Comparison of ENCODE assay signal across 9 mouse cellular contexts in the genomic region with DNA sequence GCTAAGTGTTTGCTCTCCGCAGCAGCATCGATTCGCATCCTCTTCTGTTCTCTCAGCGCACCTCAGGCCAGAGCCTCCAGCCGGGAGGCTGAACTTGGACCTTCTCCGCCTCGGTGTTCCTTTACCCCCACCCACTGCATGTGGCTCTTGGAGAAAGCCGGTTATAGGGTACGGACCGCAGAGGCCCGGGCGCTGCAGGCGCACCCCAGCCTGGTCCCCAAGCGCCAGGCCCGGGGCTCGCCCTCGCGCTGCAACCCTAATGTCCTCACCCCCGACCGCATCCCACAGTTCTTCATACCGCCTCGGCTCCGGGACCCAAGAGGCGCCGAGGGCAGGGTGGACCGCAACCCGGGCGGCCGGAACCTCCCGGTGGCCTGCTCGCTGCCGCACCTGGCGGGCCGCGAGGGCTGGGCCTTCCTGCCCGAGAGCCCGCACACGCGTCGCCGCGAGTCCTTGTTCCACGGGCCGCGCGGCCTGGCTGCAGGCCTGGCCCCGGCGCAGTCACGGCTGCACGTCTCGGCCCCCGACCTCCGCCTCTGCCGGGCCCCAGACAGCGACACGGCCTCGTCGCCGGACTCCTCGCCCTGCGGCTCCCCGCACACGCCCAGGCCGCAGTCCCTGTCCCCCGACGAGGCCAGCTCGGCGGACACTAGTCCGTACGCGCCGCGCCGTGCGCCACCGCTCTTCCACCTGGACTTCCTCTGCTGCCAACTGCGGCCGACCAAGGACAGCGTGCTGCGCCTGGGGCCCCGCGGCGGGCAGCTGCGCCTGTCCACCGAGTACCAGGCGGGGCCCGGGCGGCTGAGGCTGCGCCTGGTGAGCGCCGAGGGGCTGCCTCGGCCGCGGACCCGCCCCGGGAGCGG. TPM values are rescaled to one million over a fixed set of nuclear protein-coding genes. Genes with fewer than 3 reads are reported as not detected.
A peak's percentile ranks its signal among the peaks of the same experiment; 100 is the strongest.
DNase-seq lines count a peak whose midpoint lies in the region; ATAC-seq and TF ChIP-seq lines count a peak whose summit lies in the region.
"Had no signal": no experiment of that assay in that cellular context is flagged by ENCODE, and none has a peak within 500 bp of the region (broad histone marks: within the 10 kb centered on the region; RNA-seq: fewer than 3 reads in every experiment).

No protein-coding gene starts in this region.

- peak overlapping the region; percentile 44 for H3K4me3 ChIP-seq in cerebellum, adult 2 months (replicated peaks; ENCODE audit: insufficient read depth, low read depth, low read length)
- H3K4me3 ChIP-seq in forebrain, postnatal 0 days (ENCODE audit: low read depth, low read length) = peak overlapping the region; percentile 48
- peak overlapping the region; percentile 57 for H3K4me3 ChIP-seq in hindbrain, embryonic 15.5 days
- H3K4me3 ChIP-seq in liver, embryonic 12.5 days = peak overlapping the region; percentile 46
- H3K4me3 ChIP-seq in neural tube, embryonic 14.5 days (ENCODE audit: low read depth, low read length) = peak overlapping the region; percentile 50

- no peaks in the 10 kb centered on the region for H3K36me3 ChIP-seq in forebrain, postnatal 0 days (ENCODE audit: insufficient read depth)
- H3K36me3 ChIP-seq in hindbrain, embryonic 15.5 days = no peaks in the 10 kb centered on the region
- no peaks in the 10 kb centered on the region for H3K36me3 ChIP-seq in liver, embryonic 12.5 days
- H3K36me3 ChIP-seq in neural tube, embryonic 14.5 days (ENCODE audit: control insufficient read depth, insufficient read depth, low read length) = no peaks in the 10 kb centered on the region

- ATAC-seq in forebrain, postnatal 0 days = peak; percentile 68
- ATAC-seq in hindbrain, embryonic 15.5 days (ENCODE audit: low FRiP score, low read depth) = peak; percentile 59
- no peak for ATAC-seq in liver, embryonic 12.5 days
- ATAC-seq in neural tube, embryonic 14.5 days (ENCODE audit: low read depth) = peak; percentile 77
- no peak for ATAC-seq in activated CD4-positive, CD25-positive, alpha-beta regulatory T cell, adult 4 months

- H3K9ac ChIP-seq in forebrain, postnatal 0 days = peak overlapping the region; percentile 78
- peak overlapping the region; percentile 75 for H3K9ac ChIP-seq in hindbrain, embryonic 15.5 days
- H3K9ac ChIP-seq in liver, embryonic 12.5 days = peak overlapping the region; percentile 37
- H3K9ac ChIP-seq in neural tube, embryonic 14.5 days (replicated peaks; ENCODE audit: low read depth, low read length) = peak overlapping the region; percentile 84

- H3K27me3 ChIP-seq in cerebellum, adult 2 months (ENCODE audit: control insufficient read depth, insufficient read depth, low read length) = no peaks in the 10 kb centered on the region
- H3K27me3 ChIP-seq in forebrain, postnatal 0 days (ENCODE audit: insufficient read depth, low read length) = no peaks in the 10 kb centered on the region
- peaks cover 2% of the 10 kb centered on the region for H3K27me3 ChIP-seq in hindbrain, embryonic 15.5 days
- peaks cover 74% of the 10 kb centered on the region for H3K27me3 ChIP-seq in liver, embryonic 12.5 days (replicated peaks)
- no peaks in the 10 kb centered on the region for H3K27me3 ChIP-seq in neural tube, embryonic 14.5 days (ENCODE audit: control insufficient read depth, insufficient read depth, low read length)
- H3K27me3 ChIP-seq: CH12.LX had no signal

- TF ChIP-seq POLR2A in cerebellum, adult 2 months (IDR thresholded peaks at IDR 0.05; ENCODE audit: borderline replicate concordance, insufficient read depth, low read length) = peak; percentile 37; the same call in 1 of the 2 replicates

- no peaks in the 10 kb centered on the region for H3K9me3 ChIP-seq in forebrain, postnatal 0 days (ENCODE audit: low read length)
- H3K9me3 ChIP-seq in hindbrain, embryonic 15.5 days = no peaks in the 10 kb centered on the region
- H3K9me3 ChIP-seq in liver, embryonic 12.5 days (replicated peaks) = no peaks in the 10 kb centered on the region
- H3K9me3 ChIP-seq in neural tube, embryonic 14.5 days (ENCODE audit: control insufficient read depth, low read length) = no peaks in the 10 kb centered on the region

- no peak for TF ChIP-seq CTCF in cerebellum, adult 2 months (IDR thresholded peaks at IDR 0.05; ENCODE audit: borderline replicate concordance, insufficient read depth, low read depth, low read length)
- no peak for TF ChIP-seq CTCF in forebrain, postnatal 0 days (IDR thresholded peaks at IDR 0.05; ENCODE audit: low read depth)

- peak overlapping the region; percentile 72 for H3K4me2 ChIP-seq in forebrain, postnatal 0 days (ENCODE audit: low read depth)
- peak overlapping the region; percentile 94 for H3K4me2 ChIP-seq in hindbrain, embryonic 15.5 days
- H3K4me2 ChIP-seq in liver, embryonic 12.5 days = peak overlapping the region; percentile 67
- H3K4me2 ChIP-seq in neural tube, embryonic 14.5 days (ENCODE audit: low read depth, low read length) = peak overlapping the region; percentile 86

- no peaks in the 10 kb centered on the region for H3K4me1 ChIP-seq in cerebellum, adult 2 months (ENCODE audit: control insufficient read depth, insufficient read depth, low read length)
- H3K4me1 ChIP-seq in forebrain, postnatal 0 days (ENCODE audit: insufficient read depth) = no peaks in the 10 kb centered on the region
- peaks cover 13% of the 10 kb centered on the region for H3K4me1 ChIP-seq in hindbrain, embryonic 15.5 days (replicated peaks)
- H3K4me1 ChIP-seq in liver, embryonic 12.5 days = 0 out of 2 replicates have a peak, but pooled peaks cover 6% of the 10 kb centered on the region
- H3K4me1 ChIP-seq in neural tube, embryonic 14.5 days (ENCODE audit: control insufficient read depth, insufficient read depth, low read length) = no peaks in the 10 kb centered on the region

- H3K27ac ChIP-seq in cerebellum, adult 2 months (ENCODE audit: insufficient read depth, low read length) = peak overlapping the region; percentile 44; the same call in 1 of the 2 replicates
- H3K27ac ChIP-seq in forebrain, postnatal 0 days (ENCODE audit: low read depth, low read length) = peak overlapping the region; percentile 35; the same call in 1 of the 2 replicates
- peak overlapping the region; percentile 43 for H3K27ac ChIP-seq in hindbrain, embryonic 15.5 days (replicated peaks)
- no peak overlapping the region for H3K27ac ChIP-seq in liver, embryonic 12.5 days
- peak overlapping the region; percentile 60; the same call in 1 of the 2 replicates for H3K27ac ChIP-seq in neural tube, embryonic 14.5 days (ENCODE audit: low read depth, low read length)

- 9% methylated on average over 93 of the region's 97 CpGs for WGBS in cerebellum, adult 2 months
- 7% methylated on average over 97 of the region's 97 CpGs for WGBS in forebrain, postnatal 0 days
- 5% methylated on average over 97 of the region's 97 CpGs for WGBS in hindbrain, embryonic 15.5 days
- 5% methylated on average over 94 of the region's 97 CpGs for WGBS in liver, embryonic 12.5 days (ENCODE audit: insufficient replicate concordance)
- WGBS in neural tube, embryonic 14.5 days = 6% methylated on average over 81 of the region's 97 CpGs

- DNase-seq in layer of hippocampus, postnatal 25 days (ENCODE audit: extremely low spot score in 1 of 2, low spot score in 1 of 2) = peak; percentile 24 to 42
- no peak for DNase-seq in layer of hippocampus, adult 8-10 months (ENCODE audit: low spot score in 2 of 2)
- peak; percentile 70 to 76 for DNase-seq in cerebellum, adult 2 months
- DNase-seq in forebrain, postnatal 0 days = peak; percentile 63

RNA-seq across cellular contexts. Expression of gene C2cd4d, which starts 1.3 kb away (rescaled TPM):
- total RNA-seq in layer of hippocampus, postnatal 25 days (2021) = under 1 TPM; 0.54 to 0.56 TPM
- total RNA-seq in layer of hippocampus, adult 8-10 months (2022) = under 1 TPM in 3 of 4 experiments, not detected in 1; 0.34 to 0.58 (median 0.56) TPM
- polyA plus RNA-seq in cerebellum, adult 2 months (2012; rRNA removed) = 3.5 and 3.7 TPM in 2 replicates
- 0.62 and 3.0 TPM in 2 replicates for total RNA-seq in forebrain, postnatal 0 days (2014; rRNA removed)
- polyA plus RNA-seq in forebrain, postnatal 0 days (2015; fragmentation: Nextera tagmentation; extraction: Ambion mirVana) = 1.7 TPM in 2 replicates
- 2.4 and 3.3 TPM in 2 replicates for polyA plus RNA-seq in hindbrain, embryonic 15.5 days (2015; fragmentation: Nextera tagmentation; extraction: Ambion mirVana)
- 0.17 and 0.21 TPM in 2 replicates for polyA plus RNA-seq in liver, embryonic 12.5 days (2016; fragmentation: Nextera tagmentation; extraction: Ambion mirVana)
- polyA plus RNA-seq in neural tube, embryonic 14.5 days (2014; fragmentation: Nextera tagmentation; extraction: Ambion mirVana) = 3.9 and 4.3 TPM in 2 replicates
- polyA plus RNA-seq in activated CD4-positive, CD25-positive, alpha-beta regulatory T cell, adult 4 months (2017; shearing (Covaris generic)) = not detected
- total RNA-seq: CH12.LX had no signal

RNA-seq across cellular contexts. Expression of gene Rorc, which starts 9.1 kb away (rescaled TPM):
- under 1 TPM; 0.52 to 0.57 TPM for total RNA-seq in layer of hippocampus, postnatal 25 days (2021)
- total RNA-seq in layer of hippocampus, adult 8-10 months (2022) = 1 to 10 TPM; 1.2 to 2.8 (median 2.1) TPM
- 20.4 and 20.9 TPM in 2 replicates for polyA plus RNA-seq in cerebellum, adult 2 months (2012; rRNA removed)
- total RNA-seq in forebrain, postnatal 0 days (2014; rRNA removed) = 0.29 and 0.46 TPM in 2 replicates
- polyA plus RNA-seq in forebrain, postnatal 0 days (2015; fragmentation: Nextera tagmentation; extraction: Ambion mirVana) = 0.25 and 0.27 TPM in 2 replicates
- 0.49 TPM in 2 replicates for polyA plus RNA-seq in hindbrain, embryonic 15.5 days (2015; fragmentation: Nextera tagmentation; extraction: Ambion mirVana)
- polyA plus RNA-seq in liver, embryonic 12.5 days (2016; fragmentation: Nextera tagmentation; extraction: Ambion mirVana) = 0.49 and 0.70 TPM in 2 replicates
- polyA plus RNA-seq in neural tube, embryonic 14.5 days (2014; fragmentation: Nextera tagmentation; extraction: Ambion mirVana) = 0.24 and 0.49 TPM in 2 replicates
- 1 to 10 TPM; 6.5 to 7.4 TPM for polyA plus RNA-seq in activated CD4-positive, CD25-positive, alpha-beta regulatory T cell, adult 4 months (2017; shearing (Covaris generic))

RNA-seq across cellular contexts. Expression of gene Them5, which starts 21.6 kb away (rescaled TPM):
- not detected for total RNA-seq in layer of hippocampus, postnatal 25 days (2021)
- total RNA-seq in layer of hippocampus, adult 8-10 months (2022) = not detected
- not detected in 2 replicates for polyA plus RNA-seq in cerebellum, adult 2 months (2012; rRNA removed)
- not detected in 2 replicates for total RNA-seq in forebrain, postnatal 0 days (2014; rRNA removed)
- 0.11 TPM in 1 of 2 replicates, not detected in the other for polyA plus RNA-seq in forebrain, postnatal 0 days (2015; fragmentation: Nextera tagmentation; extraction: Ambion mirVana)
- 0.19 and 0.21 TPM in 2 replicates for polyA plus RNA-seq in hindbrain, embryonic 15.5 days (2015; fragmentation: Nextera tagmentation; extraction: Ambion mirVana)
- not detected in 2 replicates for polyA plus RNA-seq in liver, embryonic 12.5 days (2016; fragmentation: Nextera tagmentation; extraction: Ambion mirVana)
- polyA plus RNA-seq in neural tube, embryonic 14.5 days (2014; fragmentation: Nextera tagmentation; extraction: Ambion mirVana) = 0.22 TPM in 1 of 2 replicates, not detected in the other
- polyA plus RNA-seq in activated CD4-positive, CD25-positive, alpha-beta regulatory T cell, adult 4 months (2017; shearing (Covaris generic)) = not detected
- total RNA-seq: CH12.LX had no signal

RNA-seq across cellular contexts. Expression of gene Lingo4, which starts 34.8 kb away (rescaled TPM):
- total RNA-seq in layer of hippocampus, postnatal 25 days (2021) = 1 to 10 TPM in 1 of 2 experiments, under 1 TPM in 1; 0.99 to 1.1 TPM
- 1 to 10 TPM in 2 of 4 experiments, under 1 TPM in 2; 0.64 to 1.1 (median 1.0) TPM for total RNA-seq in layer of hippocampus, adult 8-10 months (2022)
- 6.5 and 6.6 TPM in 2 replicates for polyA plus RNA-seq in cerebellum, adult 2 months (2012; rRNA removed)
- total RNA-seq in forebrain, postnatal 0 days (2014; rRNA removed) = 1.0 TPM in 2 replicates
- 0.43 and 1.2 TPM in 2 replicates for polyA plus RNA-seq in forebrain, postnatal 0 days (2015; fragmentation: Nextera tagmentation; extraction: Ambion mirVana)
- polyA plus RNA-seq in hindbrain, embryonic 15.5 days (2015; fragmentation: Nextera tagmentation; extraction: Ambion mirVana) = 1.7 and 1.8 TPM in 2 replicates
- polyA plus RNA-seq in liver, embryonic 12.5 days (2016; fragmentation: Nextera tagmentation; extraction: Ambion mirVana) = 0.04 TPM in 1 of 2 replicates, not detected in the other
- polyA plus RNA-seq in neural tube, embryonic 14.5 days (2014; fragmentation: Nextera tagmentation; extraction: Ambion mirVana) = 1.3 and 1.4 TPM in 2 replicates
- 1 to 10 TPM in 1 of 2 experiments, under 1 TPM in 1; 0.29 to 1.4 TPM for polyA plus RNA-seq in activated CD4-positive, CD25-positive, alpha-beta regulatory T cell, adult 4 months (2017; shearing (Covaris generic))
- total RNA-seq: CH12.LX had no signal

RNA-seq across cellular contexts. Expression of gene Tdrkh, which starts 49.6 kb away (rescaled TPM):
- total RNA-seq in layer of hippocampus, postnatal 25 days (2021) = 10 to 100 TPM; 44.1 TPM
- 10 to 100 TPM; 40.9 to 46.6 (median 46.0) TPM for total RNA-seq in layer of hippocampus, adult 8-10 months (2022)
- polyA plus RNA-seq in cerebellum, adult 2 months (2012; rRNA removed) = 21.4 and 22.8 TPM in 2 replicates
- total RNA-seq in forebrain, postnatal 0 days (2014; rRNA removed) = 9.8 and 13.6 TPM in 2 replicates
- 43.8 and 49.2 TPM in 2 replicates for polyA plus RNA-seq in forebrain, postnatal 0 days (2015; fragmentation: Nextera tagmentation; extraction: Ambion mirVana)
- polyA plus RNA-seq in hindbrain, embryonic 15.5 days (2015; fragmentation: Nextera tagmentation; extraction: Ambion mirVana) = 50.7 and 53.5 TPM in 2 replicates
- polyA plus RNA-seq in liver, embryonic 12.5 days (2016; fragmentation: Nextera tagmentation; extraction: Ambion mirVana) = 10.7 and 11.1 TPM in 2 replicates
- polyA plus RNA-seq in neural tube, embryonic 14.5 days (2014; fragmentation: Nextera tagmentation; extraction: Ambion mirVana) = 51.5 and 52.5 TPM in 2 replicates
- polyA plus RNA-seq in activated CD4-positive, CD25-positive, alpha-beta regulatory T cell, adult 4 months (2017; shearing (Covaris generic)) = 1 to 10 TPM; 4.9 to 6.1 TPM
- total RNA-seq: CH12.LX had no signal

Comparison
In these comparisons a context has a peak if more than half of its experiments do, and no peak if none do; other contexts are left out.
1. DNase-seq: peak in layer of hippocampus, postnatal 25 days (2 of 2), cerebellum, adult 2 months (2 of 2) and forebrain, postnatal 0 days (single experiment); none in layer of hippocampus, adult 8-10 months (0 of 2).
2. ATAC-seq: peak in forebrain, postnatal 0 days (single experiment), hindbrain, embryonic 15.5 days (single experiment) and neural tube, embryonic 14.5 days (single experiment); none in liver, embryonic 12.5 days (single experiment) and activated CD4-positive, CD25-positive, alpha-beta regulatory T cell, adult 4 months (single experiment).
3. Peak in every context shown above with its lines, with median percentiles within 50 percentile points of each other: H3K4me3 ChIP-seq, H3K4me2 ChIP-seq and H3K9ac ChIP-seq.